Mouse (Mus musculus) neural tube, postnatal 0 days (tissue): ENCODE measurements around the gene Selenom. TPM values are rescaled to one million over a fixed set of nuclear protein-coding genes. Genes with fewer than 3 reads are reported as not detected.

Experiments
- polyA plus RNA-seq: library from polyadenylated mRNA; unstranded; fragments of >200 nt; fragmentation: Nextera tagmentation; extraction: Ambion mirVana; gene quantifications from 2 replicates; pipeline ENCODE4 v1.2.1, GENCODE M21; 2015

Selenom gene
- 524 and 531 TPM in 2 replicates for polyA plus RNA-seq

GRCm38 (mm10) chr11:3514529-3515054, at the start of gene Selenom:
Gene Selenom, plus strand, starts transcription at chr11:3514684.

GRCm38 (mm10) chr11:3487952-3488570, 26.4 kb upstream of the Selenom start, which contains the start of gene Pla2g3:
Gene Pla2g3, plus strand, starts transcription at chr11:3488284.

GRCm38 (mm10) chr11:3540451-3541085, 26.1 kb downstream of the Selenom start, which contains the start of gene Smtn:
Gene Smtn, minus strand, starts transcription at chr11:3540612.

Other genes starting within 250 kb of the Selenom start
- gene Drg1, start 248.3 kb upstream of the Selenom start, polyA plus RNA-seq: 159 and 176 TPM in 2 replicates
- 33.3 and 34.6 TPM in 2 replicates for gene Patz1, start 225.8 kb upstream of the Selenom start, polyA plus RNA-seq
- 40.0 and 43.2 TPM in 2 replicates for gene Pik3ip1, start 184.3 kb upstream of the Selenom start, polyA plus RNA-seq
- gene Limk2, start 105.5 kb upstream of the Selenom start, polyA plus RNA-seq: 109 and 120 TPM in 2 replicates
- gene Rnf185, start 62.3 kb upstream of the Selenom start, polyA plus RNA-seq: 26.5 and 30.7 TPM in 2 replicates
- gene Pla2g3, start 26.4 kb upstream of the Selenom start, polyA plus RNA-seq: 34.9 and 38.8 TPM in 2 replicates
- gene Inpp5j, start 9.9 kb upstream of the Selenom start, polyA plus RNA-seq: 20.3 and 24.4 TPM in 2 replicates
- gene Smtn, start 25.9 kb downstream of the Selenom start, polyA plus RNA-seq: 16.1 and 21.2 TPM in 2 replicates
- gene Morc2a, start 134.5 kb downstream of the Selenom start, polyA plus RNA-seq: 16.0 and 16.2 TPM in 2 replicates